Mouse (Mus musculus): ENCODE measurements around the gene Zcchc24. TPM values are rescaled to one million over a fixed set of nuclear protein-coding genes. Genes with fewer than 3 reads are reported as not detected.
A peak's percentile ranks its signal among the peaks of the same experiment; 100 is the strongest.

Gene Zcchc24
- total RNA-seq, 2 experiments from 2014 or later = 53.5 to 60.2 TPM

GRCm38 (mm10) chr14:25746971-25747945 lies 21.6 kb downstream of the Zcchc24 start:
- DNase-seq = no peak

- DNase-seq = no peak
Measured at GRCm38 (mm10) chr14:25746371-25746770, 22.5 kb downstream of the Zcchc24 start.

GRCm38 (mm10) chr14:25745365-25746184 lies 23.3 kb downstream of the Zcchc24 start:
- no peak for DNase-seq

- DNase-seq = no peak
Measured at GRCm38 (mm10) chr14:25742943-25743342, 25.9 kb downstream of the Zcchc24 start.

- DNase-seq = no peak
Measured at GRCm38 (mm10) chr14:25741840-25742367, 26.9 kb downstream of the Zcchc24 start.

- DNase-seq = no peak
Measured at GRCm38 (mm10) chr14:25741211-25741610, 27.6 kb downstream of the Zcchc24 start.

GRCm38 (mm10) chr14:25739957-25740565 lies 28.8 kb downstream of the Zcchc24 start:
- DNase-seq = peak; percentile 75 to 84

- DNase-seq = peak in 1 of 2 experiments; percentile 46
Measured at GRCm38 (mm10) chr14:25738591-25739001, 30.2 kb downstream of the Zcchc24 start.

- DNase-seq = peak; percentile 67 to 77
Measured at GRCm38 (mm10) chr14:25736589-25736988, 32.2 kb downstream of the Zcchc24 start.

- DNase-seq = no peak
Measured at GRCm38 (mm10) chr14:25736140-25736539, 32.7 kb downstream of the Zcchc24 start.

- peak in 1 of 2 experiments; percentile 53 for DNase-seq
Measured at GRCm38 (mm10) chr14:25734736-25735716, 33.8 kb downstream of the Zcchc24 start.

GRCm38 (mm10) chr14:25727149-25727510 lies 41.7 kb downstream of the Zcchc24 start:
- DNase-seq = no peak

GRCm38 (mm10) chr14:25726226-25727148 lies 42.4 kb downstream of the Zcchc24 start:
- DNase-seq = peak in 1 of 2 experiments; percentile 45

GRCm38 (mm10) chr14:25725690-25726089 lies 43.1 kb downstream of the Zcchc24 start:
- no peak for DNase-seq

GRCm38 (mm10) chr14:25725032-25725497 lies 43.8 kb downstream of the Zcchc24 start:
- peak in 1 of 2 experiments; percentile 38 for DNase-seq

GRCm38 (mm10) chr14:25720962-25721707 lies 47.7 kb downstream of the Zcchc24 start:
- DNase-seq = no peak

- DNase-seq = no peak
Measured at GRCm38 (mm10) chr14:25719371-25719770, 49.5 kb downstream of the Zcchc24 start.

- no peak for DNase-seq
Measured at GRCm38 (mm10) chr14:25718471-25718870, 50.4 kb downstream of the Zcchc24 start.

- DNase-seq = no peak
Measured at GRCm38 (mm10) chr14:25717718-25718117, 51.1 kb downstream of the Zcchc24 start.
